Mouse (Mus musculus): ENCODE results near the gene Apob.

DNA sequence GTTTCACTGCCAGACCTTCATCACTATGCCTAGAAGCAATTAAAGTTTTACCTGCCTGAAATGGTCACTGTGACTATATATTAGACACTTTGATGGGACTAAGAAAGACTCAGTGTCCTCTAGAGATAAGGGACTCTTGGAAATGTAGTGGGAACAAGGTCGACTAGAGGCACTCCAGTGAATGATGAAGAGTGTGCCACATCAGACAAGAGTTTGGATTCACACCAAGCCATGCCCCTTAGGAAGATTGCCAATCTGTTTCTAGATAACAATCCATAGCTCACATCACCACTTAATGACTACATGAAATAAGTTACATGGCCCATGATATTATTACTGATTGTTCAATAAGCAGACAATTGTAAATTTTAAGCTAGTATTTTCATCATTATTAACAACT, 14.1 kb downstream of the Apob start:
- TF ChIP-seq POLR2A (IDR thresholded peaks at IDR 0.05; ENCODE audit: borderline replicate concordance, control insufficient read depth, low read depth, low read length) (no peak), CTCF (IDR thresholded peaks at IDR 0.05; ENCODE audit: control insufficient read depth, insufficient read depth, low read length) (no peak)
